Mouse (Mus musculus): Measurements from ENCODE around the gene Tmprss6.
A peak's percentile ranks its signal among the peaks of the same experiment; 100 is the strongest.

The Tmprss6 gene

GRCm38 (mm10) chr15:78482518-78482917 lies 14.1 kb upstream of the Tmprss6 start:
- no peak for DNase-seq (ENCODE audit: low spot score)

- DNase-seq (ENCODE audit: low spot score), result no peak
Observed at GRCm38 (mm10) chr15:78481448-78482000, 13.1 kb upstream of the Tmprss6 start.

GRCm38 (mm10) chr15:78480991-78481390 lies 12.6 kb upstream of the Tmprss6 start:
- no peak for DNase-seq (ENCODE audit: low spot score)

- no peak for DNase-seq (ENCODE audit: low spot score)
Observed at GRCm38 (mm10) chr15:78480111-78480510, 11.7 kb upstream of the Tmprss6 start.

- DNase-seq (ENCODE audit: low spot score), result no peak
Observed at GRCm38 (mm10) chr15:78479470-78479869, 11.0 kb upstream of the Tmprss6 start.

- no peak for DNase-seq (ENCODE audit: low spot score)
Observed at GRCm38 (mm10) chr15:78478073-78478472, 9.6 kb upstream of the Tmprss6 start.

GRCm38 (mm10) chr15:78476878-78477277 lies 8.4 kb upstream of the Tmprss6 start:
- DNase-seq (ENCODE audit: low spot score), result no peak

GRCm38 (mm10) chr15:78475604-78476031 lies 7.2 kb upstream of the Tmprss6 start:
- DNase-seq (ENCODE audit: low spot score), result no peak

GRCm38 (mm10) chr15:78473442-78473841 lies 5.0 kb upstream of the Tmprss6 start:
- no peak for DNase-seq (ENCODE audit: low spot score)

GRCm38 (mm10) chr15:78471902-78472301 lies 3.5 kb upstream of the Tmprss6 start:
- no peak for DNase-seq (ENCODE audit: low spot score)

GRCm38 (mm10) chr15:78470495-78471276 lies 2.3 kb upstream of the Tmprss6 start:
- DNase-seq (ENCODE audit: low spot score), result no peak

GRCm38 (mm10) chr15:78467570-78467969 lies 864 bp downstream of the Tmprss6 start:
- DNase-seq (ENCODE audit: low spot score), result no peak

GRCm38 (mm10) chr15:78466809-78467208 lies 1.6 kb downstream of the Tmprss6 start:
- no peak for DNase-seq (ENCODE audit: low spot score)

GRCm38 (mm10) chr15:78462981-78463380 lies 5.5 kb downstream of the Tmprss6 start:
- DNase-seq (ENCODE audit: low spot score), result no peak

- DNase-seq (ENCODE audit: low spot score), result no peak
Observed at GRCm38 (mm10) chr15:78457193-78457592, 11.2 kb downstream of the Tmprss6 start.

- DNase-seq (ENCODE audit: low spot score), result no peak
Observed at GRCm38 (mm10) chr15:78456051-78456450, 12.4 kb downstream of the Tmprss6 start.

GRCm38 (mm10) chr15:78455168-78455567 lies 13.3 kb downstream of the Tmprss6 start:
- DNase-seq (ENCODE audit: low spot score), result no peak

GRCm38 (mm10) chr15:78452929-78453328 lies 15.5 kb downstream of the Tmprss6 start:
- DNase-seq (ENCODE audit: low spot score), result no peak

GRCm38 (mm10) chr15:78451201-78451600 lies 17.2 kb downstream of the Tmprss6 start:
- DNase-seq (ENCODE audit: low spot score), result no peak

- no peak for DNase-seq (ENCODE audit: low spot score)
Observed at GRCm38 (mm10) chr15:78450419-78450768, 18.0 kb downstream of the Tmprss6 start.

GRCm38 (mm10) chr15:78449694-78450418 lies 18.6 kb downstream of the Tmprss6 start:
- peak; percentile 34 for DNase-seq (ENCODE audit: low spot score)

- no peak for DNase-seq (ENCODE audit: low spot score)
Observed at GRCm38 (mm10) chr15:78449131-78449530, 19.3 kb downstream of the Tmprss6 start.

Measured in spleen, adult 12 weeks (tissue).